Mouse (Mus musculus): ENCODE data around the gene Abhd16b.

The Abhd16b gene

DNA sequence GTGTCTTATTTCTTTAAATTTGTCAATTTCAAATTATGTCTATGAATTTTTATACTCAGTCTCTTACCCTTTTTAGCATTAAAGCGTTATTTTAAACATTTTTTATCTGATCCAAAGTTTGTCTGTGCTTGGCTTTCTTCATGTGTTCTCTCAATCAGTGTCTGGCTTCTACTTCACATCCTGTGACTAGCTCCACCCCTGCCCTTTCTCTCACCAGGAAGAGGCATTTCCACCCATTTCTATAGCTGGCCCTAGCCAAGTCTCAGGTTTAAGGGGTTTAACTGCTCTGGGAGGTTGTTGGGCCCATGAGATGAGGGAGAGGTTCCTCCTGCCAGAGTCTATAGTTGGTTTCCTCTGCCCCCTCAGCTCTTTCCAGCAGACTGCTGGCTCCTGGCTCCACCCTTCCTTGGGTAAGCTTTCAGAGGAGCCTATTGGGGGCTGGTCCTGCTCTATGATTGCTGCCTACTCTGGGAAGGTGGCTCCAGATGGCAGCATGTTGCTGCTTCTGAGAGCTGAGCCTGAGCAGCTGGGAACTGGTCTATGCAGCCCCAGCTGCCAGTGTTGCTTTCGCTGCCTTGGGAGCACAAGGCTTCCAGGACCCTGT, 44.5 kb downstream of the Abhd16b start:
- DNase-seq (ENCODE audit: low spot score in 2 of 2): peak; percentile 64 to 81

DNA sequence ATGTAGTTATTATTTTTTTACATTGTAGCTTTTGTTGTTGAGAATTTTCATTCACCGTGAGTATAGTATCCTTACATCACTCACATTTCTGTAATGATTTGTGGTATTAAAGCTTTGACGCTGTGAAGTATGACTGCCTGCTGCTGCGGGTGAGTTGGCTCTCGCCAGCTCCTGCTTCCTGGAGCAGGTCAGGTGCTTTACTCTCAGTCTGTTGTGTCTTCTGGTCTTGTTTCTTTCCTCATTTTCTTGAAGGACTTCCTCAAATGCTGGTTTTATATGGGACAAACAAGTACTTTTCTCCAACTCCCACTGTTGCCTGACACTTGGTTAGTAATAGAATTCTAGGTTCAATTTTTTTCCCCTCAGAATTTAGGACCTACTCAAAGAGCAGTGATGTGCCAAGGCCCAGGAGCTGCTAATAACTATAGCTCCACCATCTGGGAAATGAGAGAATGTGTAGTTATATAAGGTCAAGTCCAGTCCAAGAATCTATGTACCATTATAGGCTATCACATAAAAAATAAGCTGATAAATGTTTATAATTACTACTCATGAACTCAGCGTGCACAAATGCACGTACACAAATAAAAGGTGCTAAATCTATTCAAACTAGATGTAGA, 48.9 kb downstream of the Abhd16b start:
- DNase-seq (ENCODE audit: low spot score in 2 of 2): no peak

Data from right cerebral cortex, postnatal 10 days (tissue).